Mouse (Mus musculus) neutrophil, adult 83 days (primary cell): ENCODE data around the gene Cpsf6. TPM values are rescaled to one million over a fixed set of nuclear protein-coding genes. Genes with fewer than 3 reads are reported as not detected.

Experiments used
- total RNA-seq, 2 experiments: library from RNA; stranded (reverse); gene quantifications; one replicate each; pipeline ENCODE4 v1.2.4; 2023

Gene Cpsf6
- total RNA-seq, result 10 to 100 TPM; 47.9 to 53.9 TPM

GRCm38 (mm10) chr10:117379908-117380307 lies at the start of gene Cpsf6:
Cpsf6 (minus strand) TSS chr10:117380015.

Other genes with a start within 250 kb of the Cpsf6 start
- gene Frs2, start 231.5 kb downstream of the Cpsf6 start, total RNA-seq, result 10 to 100 TPM; 13.1 to 16.6 TPM
- 10 to 100 TPM; 45.8 to 46.1 TPM for gene Yeats4, start 155.5 kb downstream of the Cpsf6 start, total RNA-seq
- gene 9530003J23Rik, start 141.3 kb downstream of the Cpsf6 start, total RNA-seq, result not detected
- over 10,000 TPM; 14,685 to 14,708 TPM for gene Lyz2, start 97.7 kb downstream of the Cpsf6 start, total RNA-seq
- 1,000 to 10,000 TPM; 1,794 to 1,836 TPM for gene Lyz1, start 87.1 kb downstream of the Cpsf6 start, total RNA-seq
- under 1 TPM; 0.97 to 0.99 TPM for gene Cpm, start 249.5 kb upstream of the Cpsf6 start, total RNA-seq